Mouse (Mus musculus): ENCODE measurements around the gene Mrpl53. TPM values are rescaled to one million over a fixed set of nuclear protein-coding genes. Genes with fewer than 3 reads are reported as not detected.

Gene Mrpl53
- polyA plus RNA-seq (2012; rRNA removed) (101 and 112 TPM in 2 replicates), polyA plus RNA-seq (2014; fragmentation: Nextera tagmentation; extraction: Ambion mirVana) (124 and 125 TPM in 2 replicates)

GRCm38 (mm10) chr6:83108762-83109668 lies at the start of gene Mrpl53:
Gene Mrpl53 (plus strand): TSS chr6:83109040.
- peak within 1 kb of the TSS; percentile 86 for H3K4me2 ChIP-seq (replicated peaks; ENCODE audit: low read depth, low read length, severe bottlenecking)
- H3K9ac ChIP-seq (ENCODE audit: low read depth, low read length, severe bottlenecking), result peak within 1 kb of the TSS; percentile 89
- H3K4me1 ChIP-seq (ENCODE audit: control insufficient read depth, insufficient read depth, low read length), result peaks cover 12% of the 10 kb centered on the region
- peak; percentile 56; the same call in 1 of the 2 replicates for TF ChIP-seq POLR2A (IDR thresholded peaks at IDR 0.05; ENCODE audit: borderline replicate concordance, extremely low read depth, insufficient read depth, insufficient read length)
- H3K36me3 ChIP-seq (ENCODE audit: control insufficient read depth, insufficient read depth, low read length), result peaks cover 12% of the 10 kb centered on the region; the same call in 1 of the 2 replicates
- peak within 1 kb of the TSS; percentile 71 for H3K27ac ChIP-seq (replicated peaks; ENCODE audit: low read depth, low read length)
- peak; percentile 72 for DNase-seq (ENCODE audit: low spot score)
- H3K4me3 ChIP-seq (replicated peaks; ENCODE audit: low read length), result peak within 1 kb of the TSS; percentile 84
- WGBS, result under 1% methylated on average over 76 of the region's 76 CpGs
- H3K27me3 ChIP-seq (ENCODE audit: control insufficient read depth, insufficient read depth, low read length), result no peaks in the 10 kb centered on the region
- peak; percentile 87 for ATAC-seq (ENCODE audit: low FRiP score, low read depth)
- H3K9me3 ChIP-seq (ENCODE audit: control insufficient read depth, low read length), result no peaks in the 10 kb centered on the region

- DNase-seq (ENCODE audit: low spot score) (no peak), ATAC-seq (ENCODE audit: low FRiP score, low read depth) (no peak)
- Histone ChIP-seq H3K4me2 (replicated peaks; ENCODE audit: low read depth, low read length, severe bottlenecking) (no peak overlapping the region), H3K36me3 (ENCODE audit: control insufficient read depth, insufficient read depth, low read length) (no peaks in the 10 kb centered on the region), H3K9me3 (ENCODE audit: control insufficient read depth, low read length) (no peaks in the 10 kb centered on the region), H3K9ac (ENCODE audit: low read depth, low read length, severe bottlenecking) (no peak overlapping the region), H3K4me3 (replicated peaks; ENCODE audit: low read length) (no peak overlapping the region), H3K27me3 (ENCODE audit: control insufficient read depth, insufficient read depth, low read length) (peaks cover 95% of the 10 kb centered on the region), H3K27ac (replicated peaks; ENCODE audit: low read depth, low read length) (no peak overlapping the region), H3K4me1 (ENCODE audit: control insufficient read depth, insufficient read depth, low read length) (no peaks in the 10 kb centered on the region)
- WGBS, result 40% methylated on average over 8 of the region's 8 CpGs
- TF ChIP-seq POLR2A (IDR thresholded peaks at IDR 0.05; ENCODE audit: borderline replicate concordance, extremely low read depth, insufficient read depth, insufficient read length), result no peak
Observed at GRCm38 (mm10) chr6:83065995-83066394, 42.8 kb upstream of the Mrpl53 start.

- H3K9me3 ChIP-seq (ENCODE audit: control insufficient read depth, low read length), result no peaks in the 10 kb centered on the region
- no peak for TF ChIP-seq POLR2A (IDR thresholded peaks at IDR 0.05; ENCODE audit: borderline replicate concordance, extremely low read depth, insufficient read depth, insufficient read length)
- WGBS, result 19% methylated on average over 6 of the region's 6 CpGs
- H3K4me1 ChIP-seq (ENCODE audit: control insufficient read depth, insufficient read depth, low read length), result no peaks in the 10 kb centered on the region
- ATAC-seq (ENCODE audit: low FRiP score, low read depth) (no peak), DNase-seq (ENCODE audit: low spot score) (no peak)
- no peaks in the 10 kb centered on the region for H3K36me3 ChIP-seq (ENCODE audit: control insufficient read depth, insufficient read depth, low read length)
- H3K27me3 ChIP-seq (ENCODE audit: control insufficient read depth, insufficient read depth, low read length), result peaks cover 98% of the 10 kb centered on the region
- H3K9ac ChIP-seq (ENCODE audit: low read depth, low read length, severe bottlenecking), result no peak overlapping the region
- no peak overlapping the region for H3K4me2 ChIP-seq (replicated peaks; ENCODE audit: low read depth, low read length, severe bottlenecking)
- H3K4me3 ChIP-seq (replicated peaks; ENCODE audit: low read length), result no peak overlapping the region
- H3K27ac ChIP-seq (replicated peaks; ENCODE audit: low read depth, low read length), result no peak overlapping the region
Observed at GRCm38 (mm10) chr6:83066441-83066840, 42.4 kb upstream of the Mrpl53 start.

GRCm38 (mm10) chr6:83068221-83068620 lies 40.6 kb upstream of the Mrpl53 start:
- Histone ChIP-seq H3K9ac (ENCODE audit: low read depth, low read length, severe bottlenecking) (no peak overlapping the region), H3K4me3 (replicated peaks; ENCODE audit: low read length) (no peak overlapping the region), H3K4me2 (replicated peaks; ENCODE audit: low read depth, low read length, severe bottlenecking) (no peak overlapping the region), H3K27ac (replicated peaks; ENCODE audit: low read depth, low read length) (no peak overlapping the region), H3K9me3 (ENCODE audit: control insufficient read depth, low read length) (no peaks in the 10 kb centered on the region), H3K27me3 (ENCODE audit: control insufficient read depth, insufficient read depth, low read length) (peaks cover 95% of the 10 kb centered on the region), H3K36me3 (ENCODE audit: control insufficient read depth, insufficient read depth, low read length) (no peaks in the 10 kb centered on the region), H3K4me1 (ENCODE audit: control insufficient read depth, insufficient read depth, low read length) (no peaks in the 10 kb centered on the region)
- DNase-seq (ENCODE audit: low spot score) (no peak), ATAC-seq (ENCODE audit: low FRiP score, low read depth) (no peak)
- no peak for TF ChIP-seq POLR2A (IDR thresholded peaks at IDR 0.05; ENCODE audit: borderline replicate concordance, extremely low read depth, insufficient read depth, insufficient read length)
- WGBS, result 6% methylated on average over 8 of the region's 8 CpGs

GRCm38 (mm10) chr6:83068706-83069487 lies 39.9 kb upstream of the Mrpl53 start:
- Histone ChIP-seq H3K27me3 (ENCODE audit: control insufficient read depth, insufficient read depth, low read length) (peaks cover 95% of the 10 kb centered on the region), H3K9me3 (ENCODE audit: control insufficient read depth, low read length) (no peaks in the 10 kb centered on the region), H3K36me3 (ENCODE audit: control insufficient read depth, insufficient read depth, low read length) (no peaks in the 10 kb centered on the region), H3K4me1 (ENCODE audit: control insufficient read depth, insufficient read depth, low read length) (no peaks in the 10 kb centered on the region), H3K4me3 (replicated peaks; ENCODE audit: low read length) (peak overlapping the region; percentile 16), H3K27ac (replicated peaks; ENCODE audit: low read depth, low read length) (no peak overlapping the region), H3K9ac (ENCODE audit: low read depth, low read length, severe bottlenecking) (no peak overlapping the region), H3K4me2 (replicated peaks; ENCODE audit: low read depth, low read length, severe bottlenecking) (no peak overlapping the region; the same call in 1 of the 2 replicates)
- no peak for TF ChIP-seq POLR2A (IDR thresholded peaks at IDR 0.05; ENCODE audit: borderline replicate concordance, extremely low read depth, insufficient read depth, insufficient read length)
- ATAC-seq (ENCODE audit: low FRiP score, low read depth), result no peak
- no peak for DNase-seq (ENCODE audit: low spot score)
- WGBS, result 2% methylated on average over 56 of the region's 81 CpGs

Measured in limb, embryonic 14.5 days (tissue).